Mouse (Mus musculus) CD8-positive naive resting alpha-beta T cell, adult 2 months (primary cell): Measurements from ENCODE around the gene Mettl7a2.
"Not testable (repeated sequence)": the region's sequence is repeated elsewhere in the genome, so short reads cannot be mapped to it uniquely, and the experiment has no call there.

Source experiments
- DNase-seq, 2 experiments: peaks; one replicate each; pipeline ENCODE4 v3.0.0; 2022; ENCODE audit warnings: low read depth in 2 of 2, low spot score in 2 of 2

Gene Mettl7a2

GRCm38 (mm10) chr15:100337328-100337727 lies 15.7 kb upstream of the Mettl7a2 start:
- not testable (repeated sequence) for DNase-seq

GRCm38 (mm10) chr15:100337847-100338246 lies 15.2 kb upstream of the Mettl7a2 start:
- DNase-seq, result peak; percentile 32 to 61

GRCm38 (mm10) chr15:100341314-100341980 lies 11.6 kb upstream of the Mettl7a2 start:
- DNase-seq, result not testable (repeated sequence)

- DNase-seq, result no peak
Observed at GRCm38 (mm10) chr15:100345484-100345883, 7.5 kb upstream of the Mettl7a2 start.

GRCm38 (mm10) chr15:100346761-100347160 lies 6.2 kb upstream of the Mettl7a2 start:
- no peak for DNase-seq

GRCm38 (mm10) chr15:100349496-100349895 lies 3.5 kb upstream of the Mettl7a2 start:
- DNase-seq, result no peak

GRCm38 (mm10) chr15:100351501-100352060 lies 1.4 kb upstream of the Mettl7a2 start:
- DNase-seq, result no peak

- not testable (repeated sequence) for DNase-seq
Observed at GRCm38 (mm10) chr15:100353399-100353798, 399 bp downstream of the Mettl7a2 start.

GRCm38 (mm10) chr15:100355876-100356275 lies 2.9 kb downstream of the Mettl7a2 start:
- no peak for DNase-seq

- DNase-seq, result no peak
Observed at GRCm38 (mm10) chr15:100364242-100364641, 11.2 kb downstream of the Mettl7a2 start, which contains the start of gene Higd1c. Higd1c (plus strand) TSS chr15:100364542.

- not testable (repeated sequence) for DNase-seq
Observed at GRCm38 (mm10) chr15:100365967-100366366, 13.0 kb downstream of the Mettl7a2 start.

GRCm38 (mm10) chr15:100367119-100367518 lies 14.1 kb downstream of the Mettl7a2 start:
- DNase-seq, result no peak

- peak in 1 of 2 experiments; percentile 9 for DNase-seq
Observed at GRCm38 (mm10) chr15:100375066-100375465, 22.1 kb downstream of the Mettl7a2 start.

GRCm38 (mm10) chr15:100377847-100378505 lies 25.0 kb downstream of the Mettl7a2 start:
- not testable (repeated sequence) for DNase-seq

- DNase-seq, result no peak
Observed at GRCm38 (mm10) chr15:100379658-100380057, 26.7 kb downstream of the Mettl7a2 start.

GRCm38 (mm10) chr15:100380104-100380503 lies 27.1 kb downstream of the Mettl7a2 start:
- no peak for DNase-seq

- DNase-seq, result no peak
Observed at GRCm38 (mm10) chr15:100385705-100386104, 32.7 kb downstream of the Mettl7a2 start.

- no peak for DNase-seq
Observed at GRCm38 (mm10) chr15:100387544-100388223, 34.7 kb downstream of the Mettl7a2 start.

GRCm38 (mm10) chr15:100388224-100388835 lies 35.3 kb downstream of the Mettl7a2 start:
- no peak for DNase-seq

GRCm38 (mm10) chr15:100388886-100389285 lies 35.9 kb downstream of the Mettl7a2 start:
- no peak for DNase-seq

- no peak for DNase-seq
Observed at GRCm38 (mm10) chr15:100391066-100391465, 38.1 kb downstream of the Mettl7a2 start.
